Mouse (Mus musculus) right cerebral cortex, postnatal 10 days (tissue): ENCODE measurements around the gene Trhr2.
"Not testable (repeated sequence)": the region's sequence is repeated elsewhere in the genome, so short reads cannot be mapped to it uniquely, and the experiment has no call there.

ENCODE experiments used
- DNase-seq, 2 experiments: peaks; one replicate each; pipeline ENCODE4 v3.0.0; 2021; ENCODE audit warnings: low spot score in 2 of 2

The Trhr2 gene

DNA sequence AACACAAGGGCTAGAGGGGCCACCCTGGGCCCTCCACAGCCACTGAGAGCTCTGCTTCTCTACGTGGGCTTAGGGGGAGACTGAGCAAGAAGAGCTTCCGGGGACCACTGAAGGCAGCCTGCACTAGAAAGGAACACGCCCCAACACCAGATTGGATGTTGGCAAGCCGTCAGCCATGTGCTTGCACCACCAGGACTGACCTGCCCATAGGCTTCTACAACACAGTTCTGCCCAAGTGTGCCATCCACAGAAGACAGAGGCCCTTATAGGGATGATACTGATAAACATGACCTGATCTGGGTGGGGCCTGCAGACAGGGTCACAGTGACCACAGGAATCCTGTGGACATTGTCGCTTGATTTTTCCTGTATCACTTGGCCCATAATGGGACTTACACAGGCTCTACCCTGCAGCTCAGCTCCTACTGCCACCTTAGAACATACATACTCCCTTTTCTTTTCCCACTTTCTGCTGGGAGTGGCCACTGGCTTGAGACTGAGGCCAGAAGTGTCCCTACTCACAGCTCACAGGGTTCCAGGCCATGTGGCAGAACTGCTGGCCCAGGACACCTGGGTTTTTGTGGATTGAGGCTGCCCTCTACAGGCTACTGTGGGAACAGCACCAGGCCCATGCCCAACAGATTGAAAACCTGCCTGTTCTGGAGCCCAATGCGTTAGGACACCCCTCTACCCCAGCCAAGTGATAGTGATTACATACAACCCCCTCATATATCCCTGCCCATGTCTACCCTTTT lies 27.6 kb downstream of the Trhr2 start:
- peak; percentile 75 to 85 for DNase-seq

DNA sequence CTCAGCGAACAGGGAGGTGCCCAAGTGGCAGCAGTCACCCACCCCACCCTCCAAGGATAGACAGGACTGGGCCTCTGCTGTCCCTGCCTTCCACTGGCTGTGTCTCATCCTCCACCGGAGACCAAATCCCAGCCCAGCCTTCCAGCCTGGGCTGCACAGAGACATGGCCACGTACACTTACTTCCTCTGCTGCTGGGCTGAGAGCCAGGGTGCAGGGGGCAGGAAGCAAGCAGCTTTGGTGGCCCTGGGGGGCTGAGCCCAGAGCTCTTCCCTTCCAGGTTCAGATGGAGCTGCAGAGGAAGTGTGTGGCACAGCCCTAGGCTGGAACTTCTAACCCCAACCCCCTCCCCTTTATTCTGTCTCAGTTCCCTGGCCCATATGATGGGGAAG lies 29.4 kb downstream of the Trhr2 start:
- DNase-seq, result peak; percentile 63 to 68

- no peak for DNase-seq
Observed at GRCm38 (mm10) chr8:122330446-122331133, 30.0 kb downstream of the Trhr2 start.

DNA sequence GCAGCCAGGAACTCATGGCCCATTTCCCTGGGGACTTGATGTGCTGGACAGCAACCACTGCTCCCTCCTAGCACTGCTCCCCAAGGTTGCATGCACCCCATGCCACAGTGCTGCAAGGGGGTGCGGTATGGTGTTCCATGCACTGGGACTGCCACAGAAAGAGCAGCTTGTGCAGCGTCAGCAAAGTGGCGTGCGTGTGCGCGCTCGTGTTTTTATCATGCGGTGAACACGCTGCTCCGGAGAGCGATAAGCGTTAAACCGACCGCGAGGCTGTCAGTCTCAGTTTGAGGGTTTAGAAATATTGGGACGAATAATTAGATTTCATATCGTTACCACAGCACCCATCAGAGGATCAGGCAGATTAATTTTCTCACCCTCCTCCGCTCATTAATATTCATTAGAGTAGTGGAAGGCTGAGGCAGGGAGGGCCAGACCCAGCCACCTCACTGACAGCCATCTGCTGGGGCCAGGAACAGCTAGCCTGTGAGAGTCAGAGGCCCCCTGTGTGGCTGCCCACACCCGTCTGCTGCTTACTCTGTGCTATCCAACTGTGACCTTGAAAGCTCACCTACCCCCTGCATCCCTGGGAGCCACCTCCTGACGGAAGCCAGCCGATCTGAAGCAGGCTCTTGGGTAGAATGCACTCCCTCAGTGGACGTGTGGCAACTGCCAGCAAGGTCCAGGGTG lies 30.9 kb downstream of the Trhr2 start:
- DNase-seq, result no peak

- DNase-seq, result no peak
Observed at GRCm38 (mm10) chr8:122329072-122329471, 31.5 kb downstream of the Trhr2 start.

DNA sequence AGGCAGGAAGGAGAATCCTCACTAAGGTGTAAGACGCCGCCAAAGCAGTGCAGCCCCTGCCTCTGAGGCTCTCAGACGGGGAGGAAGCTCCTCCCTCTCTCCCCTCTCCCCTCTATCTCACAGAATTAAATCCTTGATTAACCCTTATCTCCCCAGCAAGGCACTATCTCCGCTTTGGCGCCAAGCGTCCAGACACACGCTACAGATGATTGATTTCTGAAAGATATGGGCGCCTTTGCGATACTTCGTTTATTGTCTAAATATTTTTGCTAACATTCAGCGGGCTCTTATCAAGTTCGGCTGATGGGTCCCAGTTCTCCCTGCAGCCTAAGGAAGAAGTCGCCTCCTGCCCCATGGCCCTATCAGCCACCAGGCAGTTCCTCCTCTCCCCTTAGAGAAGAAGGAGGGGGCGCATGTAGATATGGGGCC lies 34.4 kb downstream of the Trhr2 start:
- no peak for DNase-seq

DNA sequence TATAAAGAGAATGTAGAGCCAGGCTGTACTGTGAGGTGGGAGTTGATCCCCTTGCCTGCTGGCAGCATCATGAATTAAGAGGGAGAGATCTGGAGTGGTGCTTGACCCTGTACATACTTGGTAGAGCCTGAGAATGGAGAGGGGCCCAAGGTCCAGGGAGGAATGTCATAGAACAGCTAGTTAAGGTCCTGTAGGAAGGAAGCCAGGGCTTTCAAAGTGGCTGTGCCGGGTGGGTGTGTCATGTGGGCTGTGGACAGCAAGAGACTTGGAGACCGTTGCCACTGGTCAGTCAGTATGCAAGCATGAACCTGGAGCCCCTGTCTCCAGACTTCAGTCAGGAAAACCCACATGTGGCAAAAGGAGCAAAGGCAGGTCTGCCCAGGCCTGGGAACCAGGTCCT lies 35.4 kb downstream of the Trhr2 start:
- DNase-seq, result no peak

GRCm38 (mm10) chr8:122323951-122324402 lies 36.6 kb downstream of the Trhr2 start:
- DNase-seq, result not testable (repeated sequence)

DNA sequence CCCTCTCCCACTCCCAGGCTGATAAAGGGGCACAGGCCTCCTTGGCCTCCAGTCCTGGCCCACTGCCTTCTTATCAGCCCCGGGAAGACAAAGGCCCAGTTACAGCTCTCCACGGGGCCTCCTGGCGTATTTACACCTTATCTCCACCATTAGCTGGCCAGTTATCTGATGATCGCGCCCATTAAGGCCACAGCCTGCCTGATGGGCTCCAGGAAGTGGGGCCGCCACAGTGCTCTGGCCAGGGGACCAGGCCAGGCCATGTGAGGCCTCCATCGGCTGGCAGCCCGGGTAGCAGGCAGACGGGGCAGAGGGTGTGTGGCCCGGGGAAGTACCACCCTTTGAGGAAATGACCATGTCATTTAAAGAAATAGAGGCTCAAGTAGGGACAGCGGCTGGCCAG lies 37.8 kb downstream of the Trhr2 start:
- DNase-seq, result no peak

- no peak for DNase-seq
Observed at GRCm38 (mm10) chr8:122322126-122322525, 38.4 kb downstream of the Trhr2 start.

- DNase-seq, result no peak
Observed at GRCm38 (mm10) chr8:122321455-122321921, 39.1 kb downstream of the Trhr2 start.

- no peak for DNase-seq
Observed at GRCm38 (mm10) chr8:122320541-122320940, 40.0 kb downstream of the Trhr2 start.

- no peak for DNase-seq
Observed at GRCm38 (mm10) chr8:122319708-122320075, 40.9 kb downstream of the Trhr2 start.

GRCm38 (mm10) chr8:122319045-122319707 lies 41.4 kb downstream of the Trhr2 start:
- DNase-seq, result no peak

- no peak for DNase-seq
Observed at GRCm38 (mm10) chr8:122317918-122318475, 42.5 kb downstream of the Trhr2 start.

GRCm38 (mm10) chr8:122316402-122316801 lies 44.1 kb downstream of the Trhr2 start:
- DNase-seq, result no peak

DNA sequence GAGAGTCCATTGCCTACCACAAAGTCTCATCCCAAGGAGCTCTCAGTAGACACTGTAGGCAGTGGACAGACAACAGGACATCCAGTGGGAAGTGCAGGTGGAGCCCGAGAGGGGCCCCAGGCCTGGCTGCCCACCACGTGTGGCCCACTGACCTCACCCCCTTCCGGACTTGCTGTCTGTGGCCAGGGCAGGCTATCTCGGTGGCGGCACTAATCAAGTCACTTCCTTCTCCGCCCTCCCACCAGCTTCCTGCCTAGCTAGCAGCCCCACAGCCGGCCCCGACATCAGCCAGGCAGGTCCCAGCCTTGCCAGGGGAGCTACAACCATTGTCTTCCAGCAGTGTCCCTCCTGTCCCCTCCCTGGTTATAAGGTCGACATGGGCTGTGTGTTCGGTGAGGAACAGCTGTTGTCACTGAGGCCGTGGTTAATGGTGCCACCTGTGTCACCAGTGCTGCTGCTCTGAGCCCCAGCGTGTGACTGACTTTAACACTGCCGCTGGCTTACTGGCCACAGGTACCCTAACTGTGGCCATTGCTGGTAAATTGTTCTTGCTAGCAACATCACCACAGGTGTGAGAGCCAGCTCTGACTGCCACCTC lies 45.5 kb downstream of the Trhr2 start:
- DNase-seq, result peak; percentile 48 to 57

DNA sequence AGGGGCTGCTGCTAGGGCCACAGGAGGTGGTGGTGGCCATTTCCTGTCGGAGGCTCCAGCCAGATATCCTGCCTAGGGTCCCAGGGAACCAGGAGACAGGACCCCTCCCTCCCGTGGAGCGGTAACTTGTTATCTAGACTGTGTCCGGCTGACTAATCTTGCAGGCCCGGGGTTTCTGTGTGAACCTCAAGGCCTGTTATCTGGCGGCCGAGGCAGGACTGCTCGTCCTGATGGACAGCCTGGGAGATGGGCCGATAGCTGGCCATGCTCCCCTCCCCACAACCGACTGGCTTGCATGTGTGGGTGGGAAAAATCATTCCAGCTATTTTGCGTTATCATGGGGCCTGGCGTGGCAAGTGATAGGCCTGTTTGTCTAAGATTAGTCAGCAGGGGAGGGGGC lies 47.2 kb downstream of the Trhr2 start:
- no peak for DNase-seq

DNA sequence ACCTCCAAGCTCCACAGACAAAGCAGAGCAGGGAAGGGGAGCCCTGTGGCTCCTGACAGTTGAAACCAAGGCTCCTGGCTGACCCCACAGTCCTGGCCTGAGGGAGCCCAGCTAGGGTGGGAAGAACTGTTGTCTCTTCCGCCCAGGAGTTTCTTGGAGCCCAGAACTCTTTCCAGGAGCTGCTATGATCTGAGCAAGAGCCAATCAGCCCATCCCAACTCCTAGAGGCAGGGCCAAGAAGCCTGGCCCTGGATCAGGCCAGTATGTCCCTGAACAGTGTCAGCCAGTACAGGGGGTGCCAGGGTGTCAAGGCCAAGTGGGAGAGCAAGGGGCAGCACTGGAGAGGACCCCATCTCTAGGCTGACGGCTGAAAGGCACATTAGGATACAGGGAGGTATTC lies 48.0 kb downstream of the Trhr2 start:
- DNase-seq, result no peak

DNA sequence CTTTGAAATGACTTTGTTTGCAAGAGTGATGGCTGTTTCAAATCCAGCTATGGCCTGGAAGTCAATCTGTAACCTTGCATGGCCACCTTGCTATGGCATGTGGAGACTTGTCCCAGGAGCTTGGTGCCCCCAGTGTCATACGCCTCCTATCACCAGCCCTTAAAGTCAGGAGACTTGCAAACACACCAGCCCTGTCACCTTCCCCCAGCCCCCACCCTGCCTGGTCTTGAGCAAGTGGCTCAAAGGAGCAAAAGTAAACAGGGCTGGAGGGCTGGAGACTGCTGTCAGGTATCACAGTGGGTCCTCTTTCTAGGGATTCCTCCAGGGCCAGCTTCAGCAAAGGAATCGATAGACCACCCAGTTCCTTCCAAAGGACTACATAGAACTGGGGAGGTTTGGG lies 49.4 kb downstream of the Trhr2 start:
- no peak for DNase-seq

- no peak for DNase-seq
Observed at GRCm38 (mm10) chr8:122309272-122309671, 51.3 kb downstream of the Trhr2 start.
